Mouse (Mus musculus) left cerebral cortex, postnatal 10 days (tissue): ENCODE measurements around the gene 5730455P16Rik. TPM values are rescaled to one million over a fixed set of nuclear protein-coding genes. Genes with fewer than 3 reads are reported as not detected.
"Not testable (repeated sequence)": the region's sequence is repeated elsewhere in the genome, so short reads cannot be mapped to it uniquely, and the experiment has no call there.

ENCODE experiments used
- DNase-seq, 2 experiments: peaks; one replicate each; pipeline ENCODE4 v3.0.0; 2021 to 2022; ENCODE audit warnings: low spot score in 2 of 2, mixed read lengths in 1 of 2; ENCODE audit errors: extremely low spot score in 1 of 2
- intact Hi-C: fragments of 180-260 bp; cut with DNase I; formaldehyde crosslinking; loops from one replicate; pipeline ENCODE4 v1.15.1; 2025
- total RNA-seq, 2 experiments: library from RNA; stranded (reverse); gene quantifications; 2 replicates each; pipeline ENCODE4 v1.2.3; 2021

The 5730455P16Rik gene
- total RNA-seq, 2 experiments from 2014 or later: 47.9 to 52.3 TPM

DNA sequence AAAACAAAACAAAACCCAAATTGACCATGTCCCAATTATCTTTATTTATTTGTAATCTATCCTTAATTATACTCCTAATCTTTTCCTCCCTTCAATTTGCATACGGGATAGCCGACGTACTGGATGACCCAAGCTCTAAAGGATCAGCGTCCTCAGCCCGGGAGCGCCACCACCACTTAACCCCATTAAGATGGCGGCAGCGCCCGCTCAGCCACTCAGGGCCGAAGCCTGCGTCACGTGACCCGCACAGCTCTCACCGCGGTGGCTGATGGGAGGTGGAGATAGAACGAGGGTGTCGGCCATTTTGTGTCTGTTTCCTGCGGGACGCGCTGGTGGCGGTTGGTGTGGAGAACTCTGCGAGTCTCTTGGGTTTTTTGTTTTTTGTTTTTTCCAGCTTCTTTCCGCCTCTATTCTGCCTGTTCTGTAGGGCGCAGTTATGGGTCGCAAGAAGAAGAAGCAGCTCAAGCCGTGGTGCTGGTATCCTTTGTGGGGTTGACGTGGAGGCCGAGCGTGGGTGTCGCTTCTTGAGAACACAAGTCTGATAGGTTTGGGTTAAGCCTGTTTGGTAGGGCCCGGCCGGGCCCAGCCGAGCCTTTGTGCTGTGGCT is 5.3 kb upstream of the 5730455P16Rik start, which contains the start of gene Zfp207:
TSS of gene Zfp207 (plus strand) at position 261 of the 607 bp plus-strand sequence.
- DNase-seq: peak; percentile 98 to 99
- intact Hi-C loops: no loop called here

GRCm38 (mm10) chr11:80382626-80383018 is 4.8 kb upstream of the 5730455P16Rik start:
- intact Hi-C loops: no loop called here
- DNase-seq: peak in 1 of 2 experiments; percentile 33

DNA sequence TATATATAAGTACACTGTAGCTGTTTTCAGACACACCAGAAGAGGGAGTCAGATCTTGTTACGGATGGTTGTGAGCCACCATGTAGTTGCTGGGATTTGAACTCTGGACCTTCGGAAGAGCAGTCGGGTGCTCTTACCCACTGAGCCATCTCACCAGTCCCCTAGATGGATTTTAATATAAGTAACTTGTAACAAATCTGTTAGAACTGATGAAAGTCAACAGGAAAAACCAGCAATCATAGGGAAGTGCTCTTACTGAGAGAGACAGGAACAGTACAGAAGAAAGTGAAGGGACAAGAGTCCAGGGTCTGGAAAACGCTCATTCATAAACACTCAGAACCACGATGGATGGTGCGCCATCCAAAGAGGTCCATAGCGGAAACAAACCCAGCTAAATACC is 1.4 kb upstream of the 5730455P16Rik start:
- intact Hi-C loops: not testable (repeated sequence)

GRCm38 (mm10) chr11:80378452-80379068 is 726 bp upstream of the 5730455P16Rik start:
- DNase-seq, intact Hi-C loops: not testable (repeated sequence)

More for the DNA sequence above, 1.4 kb upstream of the 5730455P16Rik start:
- not testable (repeated sequence) for DNase-seq

- intact Hi-C loops: no loop called here
- no peak for DNase-seq
Measured at GRCm38 (mm10) chr11:80376651-80377050, 1.2 kb downstream of the 5730455P16Rik start.

DNA sequence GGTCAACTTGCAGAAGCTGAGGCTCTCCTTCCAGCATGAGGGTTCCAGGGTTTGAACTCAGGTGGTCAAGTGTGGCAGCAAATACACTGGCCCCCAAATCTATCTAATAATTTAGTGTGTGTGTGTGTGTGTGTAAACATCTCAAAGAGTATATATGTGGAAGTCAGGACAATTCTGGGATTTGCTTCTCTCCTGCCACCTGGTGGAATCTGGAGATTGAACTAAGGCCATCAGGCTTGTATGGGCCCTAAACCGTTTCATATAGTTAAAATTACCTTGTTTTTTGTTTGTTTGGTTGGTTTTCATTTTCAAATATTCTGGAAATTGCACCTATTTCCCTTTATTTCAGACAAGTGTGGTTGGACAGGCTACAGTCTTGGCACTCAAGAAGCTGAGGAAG is 8.9 kb downstream of the 5730455P16Rik start:
- intact Hi-C loops: no loop called here

DNA sequence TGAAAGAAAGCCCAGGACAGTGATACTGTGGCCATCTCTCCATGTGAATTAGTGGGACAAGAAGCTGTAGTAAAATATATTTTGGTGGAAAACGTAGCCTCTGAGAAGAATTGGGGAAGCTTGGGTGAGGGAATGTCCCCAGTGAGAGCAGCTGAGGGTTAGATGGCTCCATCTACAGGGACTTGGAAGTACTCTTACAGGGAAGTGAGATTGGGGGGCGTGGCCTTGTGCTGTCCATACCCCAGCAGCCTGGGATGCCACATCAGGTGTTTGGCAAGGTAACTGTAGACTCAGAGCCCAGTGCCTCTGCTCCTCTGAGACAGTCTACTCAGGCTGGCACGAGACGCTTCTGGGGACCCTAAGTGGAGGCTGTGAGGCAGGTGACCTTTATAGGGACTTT is 23.0 kb downstream of the 5730455P16Rik start:
- DNase-seq: peak in 1 of 2 experiments; percentile 48
- intact Hi-C loops: loop anchor here (5.0 to 10.0 kb wide), 2 partner anchors 53 to 310 kb away; partner anchors contain the start of gene Rhbdl3

More for the DNA sequence above, 8.9 kb downstream of the 5730455P16Rik start:
- DNase-seq: no peak

GRCm38 (mm10) chr11:80351832-80352430 is 25.9 kb downstream of the 5730455P16Rik start:
- intact Hi-C loops: loop anchor here (1.0 to 10.0 kb wide), 3 partner anchors 50 to 307 kb away; partner anchors contain the start of gene Rhbdl3
- DNase-seq: peak; percentile 72 to 84

GRCm38 (mm10) chr11:80342482-80342881 is 35.4 kb downstream of the 5730455P16Rik start:
- intact Hi-C loops: no loop called here
- DNase-seq: no peak

DNA sequence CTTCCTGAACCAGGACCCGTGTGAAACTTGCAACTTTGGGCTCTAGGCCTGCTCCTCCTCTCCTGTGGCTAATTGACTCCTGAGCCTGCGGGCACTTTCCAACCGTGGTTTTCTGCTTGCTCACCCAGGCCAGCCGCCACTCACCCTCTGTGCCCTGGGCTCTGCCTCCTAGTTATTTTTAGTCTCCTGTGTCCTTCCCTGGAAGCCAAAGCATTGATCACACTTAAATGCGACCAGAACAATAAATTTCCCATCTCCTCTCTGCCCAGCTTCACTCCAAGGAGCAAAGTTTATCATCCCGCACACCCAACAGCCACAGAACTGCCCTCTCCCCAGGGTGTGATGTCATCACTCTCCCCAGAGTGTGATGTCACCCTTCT is 41.5 kb downstream of the 5730455P16Rik start:
- no peak for DNase-seq
- intact Hi-C loops: no loop called here

DNA sequence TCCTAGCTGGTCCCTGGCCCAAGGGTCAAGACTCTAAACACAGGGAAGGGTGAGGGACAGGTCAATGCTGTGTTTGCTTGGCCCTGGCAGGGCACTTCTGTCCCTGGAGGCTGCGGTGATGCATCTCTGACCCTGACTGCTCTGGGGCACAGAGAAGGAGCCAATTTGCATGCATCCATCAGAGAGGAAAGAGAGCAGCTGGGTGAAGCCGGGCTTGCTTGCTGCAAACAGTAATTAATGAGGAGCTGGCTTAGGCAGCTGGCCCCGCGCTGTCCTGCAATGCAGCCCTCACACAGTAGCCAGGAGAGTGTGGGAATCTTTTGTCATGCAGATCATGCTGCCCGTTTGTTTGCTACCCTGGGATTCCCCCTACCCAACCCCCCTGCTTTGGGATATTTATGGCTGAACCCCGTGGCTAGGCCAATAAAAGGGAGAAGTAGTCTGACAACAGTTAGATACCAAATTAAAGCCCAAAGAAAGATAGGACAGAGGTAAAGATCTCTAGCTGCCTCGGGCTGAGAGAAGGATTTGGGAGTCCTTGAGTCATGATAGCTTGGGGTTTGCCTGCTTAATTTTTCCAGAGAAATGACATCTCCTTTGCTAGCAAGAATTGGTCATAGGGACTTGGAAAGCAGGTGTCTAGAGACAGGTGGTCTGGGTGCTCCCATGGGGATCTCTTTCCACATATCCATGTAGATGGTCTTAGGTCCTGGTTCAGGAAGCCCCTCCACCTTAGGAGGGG is 42.1 kb downstream of the 5730455P16Rik start:
- intact Hi-C loops: no loop called here
- DNase-seq: no peak

DNA sequence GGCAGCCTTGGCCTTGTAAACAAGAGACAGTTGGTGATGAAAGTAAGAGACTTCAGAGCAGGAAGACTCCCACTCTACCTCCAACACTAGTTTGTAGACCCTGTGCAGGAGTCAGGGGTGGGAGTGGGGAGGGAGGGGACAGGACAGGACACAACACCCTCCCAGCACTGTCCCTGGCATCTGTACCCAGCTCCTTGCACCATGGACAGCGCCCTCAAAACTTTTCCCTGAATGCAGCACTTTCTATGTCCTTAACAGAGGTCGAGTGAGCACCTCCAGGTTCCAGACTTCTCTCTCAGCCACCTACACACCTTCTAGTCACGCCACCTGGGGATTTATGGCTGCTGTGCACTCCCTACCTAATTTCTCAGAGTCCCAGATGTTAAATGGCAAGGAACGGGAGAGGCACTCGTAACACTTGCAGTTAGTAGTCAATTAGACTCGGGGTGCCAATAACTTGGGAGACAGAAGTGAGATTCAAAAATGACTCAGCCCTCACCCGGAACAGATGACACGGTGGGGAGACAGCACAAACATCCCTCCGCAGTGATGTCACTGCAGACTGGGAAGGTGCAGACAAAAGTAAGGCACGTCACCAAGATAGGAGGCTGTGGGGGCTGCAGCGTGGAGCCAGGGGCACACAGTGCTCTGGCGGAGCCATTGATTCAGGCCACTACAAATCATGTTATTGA is 45.0 kb downstream of the 5730455P16Rik start:
- no peak for DNase-seq
- intact Hi-C loops: no loop called here

GRCm38 (mm10) chr11:80324636-80325035 is 53.2 kb downstream of the 5730455P16Rik start:
- DNase-seq: no peak
- intact Hi-C loops: no loop called here

DNA sequence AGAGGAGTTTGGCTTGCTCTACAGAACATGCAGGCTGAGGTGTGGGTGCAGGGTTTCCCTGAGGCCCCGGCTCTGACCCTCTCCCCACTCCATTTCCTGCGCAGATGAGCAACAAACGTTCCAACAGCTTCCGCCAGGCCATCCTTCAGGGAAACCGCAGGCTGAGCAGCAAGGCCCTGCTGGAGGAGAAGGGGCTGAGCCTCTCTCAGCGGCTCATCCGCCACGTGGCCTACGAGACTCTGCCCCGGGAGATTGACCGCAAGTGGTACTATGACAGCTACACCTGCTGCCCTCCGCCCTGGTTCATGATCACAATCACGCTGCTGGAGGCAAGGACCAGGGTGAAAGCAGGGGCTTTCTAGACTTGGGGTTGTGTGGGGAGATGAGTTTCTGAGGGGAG is 54.6 kb downstream of the 5730455P16Rik start:
- intact Hi-C loops: no loop called here
- no peak for DNase-seq

- intact Hi-C loops: no loop called here
- no peak for DNase-seq
Measured at GRCm38 (mm10) chr11:80315743-80316639, 61.8 kb downstream of the 5730455P16Rik start.

DNA sequence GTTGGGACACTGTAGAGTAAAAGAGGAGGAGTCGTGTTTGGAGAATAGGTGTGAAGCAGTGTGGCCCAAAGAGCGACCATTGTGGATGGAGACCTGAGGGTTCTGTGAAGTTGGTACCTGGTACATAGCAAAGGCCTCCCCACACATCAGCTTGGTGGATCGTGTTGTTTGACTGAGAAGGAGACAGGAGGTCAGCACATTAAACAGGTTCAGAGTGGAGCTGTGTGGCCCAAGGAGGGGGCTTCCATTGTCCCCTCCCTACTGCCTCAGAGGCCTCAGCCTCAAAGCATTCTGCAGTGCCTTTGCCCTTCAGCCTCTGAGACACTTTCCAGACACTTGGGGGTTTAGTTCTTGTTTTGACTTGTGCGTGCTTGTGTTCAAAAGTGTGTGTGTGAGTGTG is 63.9 kb downstream of the 5730455P16Rik start:
- intact Hi-C loops: no loop called here
- no peak for DNase-seq

DNA sequence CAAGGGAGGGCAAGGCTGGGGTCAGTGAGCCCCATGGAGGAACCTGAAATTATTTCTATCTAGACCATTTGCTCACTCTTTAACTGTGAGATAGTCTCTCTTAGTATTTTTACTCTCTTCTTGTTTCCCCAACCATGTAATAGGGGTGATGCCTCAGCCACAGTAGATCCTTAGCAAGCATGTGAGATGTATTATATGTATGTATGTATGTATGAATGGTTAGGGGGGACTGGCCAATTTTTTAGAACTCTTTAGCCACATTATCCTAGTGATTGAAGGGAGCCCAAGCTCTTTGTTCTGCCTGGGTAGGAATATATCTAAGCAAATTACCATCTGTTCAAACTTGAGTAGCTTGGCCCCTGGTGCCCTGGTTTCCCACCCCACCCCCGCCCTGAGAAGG is 64.4 kb downstream of the 5730455P16Rik start:
- intact Hi-C loops: no loop called here
- no peak for DNase-seq

- DNase-seq: no peak
- intact Hi-C loops: no loop called here
Measured at GRCm38 (mm10) chr11:80312565-80312964, 65.3 kb downstream of the 5730455P16Rik start.
